Mouse (Mus musculus): ENCODE data around the gene Padi1.
A peak's percentile ranks its signal among the peaks of the same experiment; 100 is the strongest.

Padi1 gene

DNA sequence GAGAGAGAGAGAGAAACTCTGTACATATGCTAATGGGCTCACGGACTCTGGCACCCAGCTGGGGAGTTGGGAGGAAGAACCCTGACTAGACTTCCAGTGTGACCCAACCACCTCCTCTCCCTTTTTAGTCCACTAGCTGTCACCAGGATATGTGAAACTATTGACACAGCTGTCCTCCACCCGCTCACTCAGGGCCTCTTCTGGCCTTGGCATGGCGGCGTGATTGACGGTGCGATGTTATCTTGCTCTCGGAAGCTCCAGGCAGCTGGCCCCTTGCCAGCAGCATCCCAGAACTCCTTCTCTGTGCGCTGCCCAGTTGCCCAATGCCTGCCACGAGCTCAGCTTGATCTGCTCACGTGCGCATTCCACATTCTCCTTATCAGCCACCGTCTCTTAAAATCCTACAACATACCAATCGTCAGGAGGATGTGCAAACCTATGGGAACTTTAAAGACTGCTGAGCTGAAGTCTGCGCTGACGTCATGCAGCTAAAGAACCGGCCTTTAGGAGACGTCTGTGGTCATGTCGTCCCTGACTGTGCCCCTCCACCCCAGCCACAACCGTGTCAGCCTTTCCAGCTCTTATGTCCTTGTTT is 65.7 kb downstream of the Padi1 start:
- peak in 1 of 2 experiments; percentile 16 for DNase-seq

DNA sequence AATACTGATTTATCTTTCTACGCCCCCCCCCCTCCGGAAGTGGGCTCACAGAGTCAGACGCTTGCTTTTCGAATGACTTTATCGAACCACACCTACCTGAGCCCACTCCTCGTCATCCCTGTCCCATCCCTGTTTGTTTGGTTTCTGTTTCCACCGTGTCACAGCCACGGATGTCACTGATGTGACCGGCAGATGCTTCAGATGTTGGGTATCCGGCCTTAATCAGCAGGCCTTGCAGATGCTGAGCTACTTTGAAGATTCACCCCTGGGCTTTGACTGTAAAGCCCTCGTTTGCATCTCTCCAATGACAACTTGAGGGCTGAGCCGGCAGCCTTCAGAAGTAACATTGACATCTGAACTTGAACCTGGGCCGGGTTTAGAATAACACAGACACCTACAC is 69.0 kb downstream of the Padi1 start:
- DNase-seq: no peak

DNA sequence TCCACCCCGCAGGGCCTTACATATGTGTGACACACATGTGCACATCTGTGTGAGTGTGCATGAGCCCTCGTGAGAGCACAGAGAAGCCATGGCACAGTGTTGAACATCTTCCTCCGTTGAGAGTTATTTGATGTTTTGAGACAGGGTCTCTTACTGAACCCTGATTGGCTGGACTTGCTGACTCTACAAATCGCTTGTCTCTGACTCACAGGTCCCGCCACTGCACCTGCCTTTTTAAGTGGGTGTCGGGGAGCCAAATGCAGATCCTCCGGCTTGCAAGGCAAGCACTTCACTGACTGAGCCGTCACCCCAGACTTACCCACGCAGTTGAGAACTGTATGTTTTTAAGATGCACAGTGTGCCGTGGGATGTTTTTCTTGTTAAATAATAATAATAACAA is 69.7 kb downstream of the Padi1 start:
- DNase-seq: no peak

DNA sequence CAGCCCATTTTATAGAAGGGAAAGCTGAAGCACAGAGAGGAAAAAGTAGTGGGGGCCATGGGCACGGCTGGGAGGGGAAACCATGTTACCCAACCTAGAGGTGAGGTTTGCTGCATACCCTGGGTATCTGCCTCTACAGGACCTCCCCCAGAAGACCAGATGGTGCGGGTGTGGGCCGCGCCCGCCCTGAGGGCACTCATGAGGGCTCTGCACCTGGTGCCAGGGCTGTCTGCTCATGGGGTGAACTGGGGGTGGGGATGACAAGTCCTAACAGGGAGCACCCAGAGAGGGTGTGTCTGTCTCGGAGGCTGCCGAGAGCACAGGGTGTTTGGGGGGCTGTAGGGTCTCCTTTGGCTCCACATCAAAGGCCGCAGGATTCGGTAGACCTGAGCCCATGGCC is 70.7 kb downstream of the Padi1 start:
- no peak for DNase-seq

DNA sequence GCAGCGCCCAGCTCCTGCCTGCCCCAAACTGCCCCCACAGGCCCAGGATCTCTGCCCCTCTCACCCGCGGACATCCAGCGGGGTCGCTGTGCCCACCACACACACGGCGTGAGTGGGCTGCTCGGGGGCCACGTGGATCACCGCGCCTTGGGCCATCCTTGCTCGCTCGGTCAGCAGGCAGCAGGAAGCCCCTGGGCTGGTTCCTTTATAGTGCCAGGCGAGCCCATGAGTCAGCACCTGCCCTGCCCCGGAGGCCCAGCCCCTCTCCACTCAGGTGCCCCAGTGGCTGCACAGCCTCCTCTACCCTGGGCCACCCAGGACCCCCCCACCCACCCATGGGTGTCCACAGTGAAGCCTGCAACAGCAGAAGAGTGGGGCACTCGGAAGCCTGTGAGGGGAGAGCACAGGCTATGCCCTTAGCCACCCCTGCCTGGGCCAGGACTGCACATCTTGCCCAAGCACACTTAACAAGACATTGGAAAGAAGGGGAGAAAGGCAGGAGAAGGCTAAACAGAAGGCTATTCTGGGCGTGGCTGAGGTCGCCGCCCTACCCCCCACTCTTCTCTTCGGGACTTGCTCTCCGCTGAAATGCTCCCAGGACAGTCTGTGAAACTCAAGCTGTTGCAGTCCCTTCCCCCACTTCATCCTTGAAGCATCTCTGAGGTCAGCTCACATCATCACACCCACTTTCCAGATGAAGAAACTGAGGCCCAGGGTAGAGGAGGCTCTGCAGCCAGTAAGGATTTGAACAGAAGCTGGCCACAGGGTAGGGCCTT is 71.4 kb downstream of the Padi1 start, which contains the start of gene Padi4:
Gene Padi4 (minus strand): TSS at position 212 of the 776 bp plus-strand sequence.
- no peak for DNase-seq

DNA sequence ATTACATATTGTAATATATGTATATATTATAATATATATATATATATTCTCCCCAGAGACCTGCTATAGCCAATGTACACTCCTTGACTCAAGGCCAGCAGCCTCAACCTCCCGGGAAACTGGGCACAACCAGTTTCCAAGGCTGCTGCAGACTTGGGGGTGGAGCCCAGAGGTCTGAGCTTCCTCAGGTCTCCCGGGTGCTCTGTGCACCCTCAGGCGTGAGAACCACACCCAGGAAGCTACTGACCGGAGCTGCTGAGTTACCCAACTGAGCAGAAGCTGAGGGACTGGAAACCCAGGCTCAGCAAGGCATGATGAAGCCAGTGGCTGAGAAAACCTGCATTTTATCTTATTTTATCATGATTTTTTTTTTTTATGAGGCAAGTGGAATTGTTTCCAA is 74.5 kb downstream of the Padi1 start:
- DNase-seq: peak; percentile 25 to 60

DNA sequence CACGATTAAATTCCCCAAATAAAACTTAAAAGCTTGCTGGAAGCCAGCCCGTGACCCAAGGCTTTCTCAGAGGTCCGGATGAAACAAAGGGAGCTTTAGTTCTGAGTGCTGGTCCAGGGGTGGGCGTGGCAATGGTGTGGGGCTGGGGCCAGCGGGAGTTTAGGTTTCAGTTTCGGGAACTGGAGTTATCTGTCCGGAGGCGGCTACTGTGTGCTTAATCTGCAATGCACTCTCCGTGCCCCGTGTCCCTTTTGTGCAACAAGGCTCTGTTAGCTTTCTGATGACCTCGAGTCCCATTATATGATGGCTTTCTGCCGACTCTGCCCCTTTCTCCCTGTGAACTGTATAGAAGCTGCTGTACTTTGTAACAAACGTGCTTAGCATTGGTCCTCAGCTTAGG is 75.1 kb downstream of the Padi1 start:
- DNase-seq: peak; percentile 61 to 64

DNA sequence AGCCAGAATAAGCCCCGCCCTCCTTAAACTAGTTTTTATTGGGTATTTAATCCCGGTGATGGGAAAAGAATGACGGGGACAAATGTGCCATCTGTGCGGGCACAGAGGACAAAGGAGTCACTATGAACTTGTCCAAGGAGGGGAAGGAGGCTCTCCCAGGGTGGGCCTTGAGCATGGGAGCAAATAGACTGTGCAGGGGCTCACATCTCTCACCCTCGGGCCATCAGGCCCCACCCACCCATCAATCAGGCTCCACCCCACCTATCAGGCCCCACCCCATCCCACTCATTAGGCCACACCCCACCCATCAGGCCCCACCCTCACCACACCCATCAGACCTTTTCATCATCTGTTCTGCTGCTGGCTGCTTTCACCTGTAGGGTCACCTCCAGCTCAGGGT is 76.6 kb downstream of the Padi1 start:
- no peak for DNase-seq

DNA sequence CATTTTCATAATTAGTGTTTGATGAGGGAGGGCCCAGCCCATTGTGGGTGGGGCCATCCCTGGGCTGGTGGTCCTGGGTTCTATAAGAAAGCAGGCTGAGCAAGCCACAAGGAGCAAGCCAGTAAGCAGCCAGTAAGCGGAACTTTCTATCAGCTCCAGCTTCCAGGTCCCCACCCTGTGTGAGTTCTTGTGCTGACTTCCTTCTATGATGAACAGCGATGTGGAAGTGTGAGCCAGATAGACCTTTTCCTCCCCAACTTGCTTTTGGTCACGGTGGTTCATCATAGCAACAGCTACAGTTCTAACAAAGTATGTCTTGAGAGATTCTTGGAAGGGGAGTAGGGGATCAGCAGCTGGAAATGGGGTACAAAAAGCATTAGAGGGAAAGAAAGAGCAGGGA is 79.6 kb downstream of the Padi1 start:
- DNase-seq: no peak

DNA sequence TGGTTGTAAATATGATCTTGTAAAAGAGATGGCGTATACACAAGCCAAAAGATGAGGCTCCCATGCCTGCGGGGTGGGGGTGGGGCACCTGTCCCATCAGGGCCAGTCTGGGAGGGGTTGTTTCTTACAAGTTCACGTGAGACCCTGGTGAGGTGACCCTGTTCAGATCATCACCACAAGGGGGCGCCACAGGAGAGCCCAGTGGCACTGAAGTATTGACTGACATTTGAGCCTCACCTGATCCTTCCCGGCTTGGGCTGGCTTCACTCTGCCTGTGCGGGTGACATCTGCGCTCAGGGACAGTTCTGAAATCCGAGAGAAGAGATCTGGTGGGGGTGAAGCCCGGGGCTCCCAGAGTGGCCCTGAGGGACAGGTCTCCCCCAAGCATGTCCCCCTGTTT is 82.4 kb downstream of the Padi1 start:
- peak; percentile 51 to 75 for DNase-seq

Data from kidney, postnatal 25 days (tissue).